Mouse (Mus musculus) heart, embryonic 14.5 days (tissue): ENCODE measurements around the gene Eya3. TPM values are rescaled to one million over a fixed set of nuclear protein-coding genes. Genes with fewer than 3 reads are reported as not detected.

ENCODE experiments used
- polyA plus RNA-seq: library from polyadenylated mRNA; unstranded; fragments of >200 nt; fragmentation: Nextera tagmentation; extraction: Ambion mirVana; gene quantifications from 2 replicates; pipeline ENCODE4 v1.2.1, GENCODE M21; 2014

Gene Eya3
- polyA plus RNA-seq, 1 experiment from 2014 or later: 20.2 TPM

Other genes with a start within 250 kb of the Eya3 start
- gene Phactr4, start 216.5 kb upstream of the Eya3 start, polyA plus RNA-seq: 19.3 and 20.2 TPM in 2 replicates
- 12.1 and 13.0 TPM in 2 replicates for gene Med18, start 175.1 kb upstream of the Eya3 start, polyA plus RNA-seq
- gene Sesn2, start 128.5 kb upstream of the Eya3 start, polyA plus RNA-seq: 3.8 and 4.4 TPM in 2 replicates
- gene Atpif1, start 105.3 kb upstream of the Eya3 start, polyA plus RNA-seq: 1,706 and 1,766 TPM in 2 replicates
- gene Dnajc8, start 103.4 kb upstream of the Eya3 start, polyA plus RNA-seq: 112 and 117 TPM in 2 replicates
- gene Ptafr, start 74.9 kb upstream of the Eya3 start, polyA plus RNA-seq: 0.66 and 0.73 TPM in 2 replicates
- gene Xkr8, start 93.6 kb downstream of the Eya3 start, polyA plus RNA-seq: 4.7 and 4.9 TPM in 2 replicates
- gene Smpdl3b, start 118.3 kb downstream of the Eya3 start, polyA plus RNA-seq: 4.4 TPM in 2 replicates
- 74.3 and 78.8 TPM in 2 replicates for gene Rpa2, start 129.3 kb downstream of the Eya3 start, polyA plus RNA-seq
- 1.2 and 1.7 TPM in 2 replicates for gene Themis2, start 157.4 kb downstream of the Eya3 start, polyA plus RNA-seq
- gene Ppp1r8, start 204.2 kb downstream of the Eya3 start, polyA plus RNA-seq: 31.9 and 33.1 TPM in 2 replicates
- 60.2 and 64.0 TPM in 2 replicates for gene Stx12, start 245.5 kb downstream of the Eya3 start, polyA plus RNA-seq